Mouse (Mus musculus) neural tube, embryonic 11.5 days (tissue): ENCODE data around the gene Sugp2. TPM values are rescaled to one million over a fixed set of nuclear protein-coding genes. Genes with fewer than 3 reads are reported as not detected.

Source experiments
- ATAC-seq: fragments of 200-750 bp; cut with Nextera tagmentation; 2 replicates; pipeline ENCODE4 v1.8.0; 2017; ENCODE audit warnings: moderate number of reproducible peaks, mild to moderate bottlenecking, moderate TSS enrichment, moderate library complexity; ENCODE audit not compliant: insufficient read depth, low FRiP score, low TSS enrichment
- DNase-seq: peaks from one replicate; pipeline ENCODE4 v3.0.0-alpha.2; 2015; ENCODE audit warnings: low spot score
- H3K27ac ChIP-seq: fragments of 300-500 bp; sonication (generic); 2 replicates; pipeline ENCODE4 v1.5.1; 2014; ENCODE audit warnings: low read depth, mild to moderate bottlenecking, low read length
- H3K27me3 ChIP-seq: fragments of 300-500 bp; sonication (generic); 2 replicates; pipeline ENCODE4 v1.6.1; 2014; ENCODE audit warnings: mild to moderate bottlenecking, low read length, mixed read lengths; ENCODE audit not compliant: control insufficient read depth, insufficient read depth
- H3K36me3 ChIP-seq: fragments of 300-500 bp; sonication (generic); 2 replicates; pipeline ENCODE4 v1.6.1; 2014; ENCODE audit warnings: mild to moderate bottlenecking, low read length, moderate library complexity, mixed read lengths; ENCODE audit not compliant: control insufficient read depth, insufficient read depth
- H3K4me1 ChIP-seq: fragments of 300-500 bp; sonication (generic); 2 replicates; pipeline ENCODE4 v1.6.1; 2014; ENCODE audit warnings: low read length, mixed read lengths; ENCODE audit not compliant: control insufficient read depth, insufficient read depth
- H3K4me2 ChIP-seq: fragments of 300-500 bp; sonication (generic); 2 replicates; pipeline ENCODE4 v1.6.1; 2014; ENCODE audit warnings: low read depth, mild to moderate bottlenecking, moderate library complexity
- H3K4me3 ChIP-seq: fragments of 300-500 bp; sonication (generic); 2 replicates; pipeline ENCODE4 v1.5.1; 2014; ENCODE audit warnings: low read depth, low read length
- H3K9ac ChIP-seq: fragments of 300-500 bp; sonication (generic); 2 replicates; pipeline ENCODE4 v1.6.1; 2014; ENCODE audit warnings: mild to moderate bottlenecking, low read length
- H3K9me3 ChIP-seq: fragments of 300-500 bp; sonication (generic); 2 replicates; pipeline ENCODE4 v1.6.1; 2016; ENCODE audit warnings: low read length; ENCODE audit not compliant: control insufficient read depth
- WGBS: fragments of 180-500 bp; shearing (Covaris S2); extraction: QIAGEN DNeasy Blood & Tissue Kit; methylation state at CpG from one replicate; pipeline ENCODE4 v1.1.7; 2014; 5-methylcytosine and 5-hydroxymethylcytosine counted together
- polyA plus RNA-seq: library from polyadenylated mRNA; unstranded; fragments of >200 nt; fragmentation: Nextera tagmentation; extraction: Ambion mirVana; gene quantifications from 2 replicates; pipeline ENCODE4 v1.2.1, GENCODE M21; 2014

Sugp2 gene
- polyA plus RNA-seq, 1 experiment from 2014 or later = 50.6 TPM

GRCm38 (mm10) chr8:70216566-70216965 lies 17.5 kb upstream of the Sugp2 start:
- WGBS = no CpG with 5 or more reads among the region's 1 CpGs
- DNase-seq = no peak

GRCm38 (mm10) chr8:70217441-70217840 lies 16.6 kb upstream of the Sugp2 start:
- no peaks in the 10 kb centered on the region for H3K9me3 ChIP-seq
- H3K36me3 ChIP-seq = no peaks in the 10 kb centered on the region
- H3K27me3 ChIP-seq = no peaks in the 10 kb centered on the region
- no peak for ATAC-seq
- no peak overlapping the region for H3K4me3 ChIP-seq
- no peak overlapping the region for H3K27ac ChIP-seq
- DNase-seq = no peak
- no peak overlapping the region for H3K4me2 ChIP-seq
- no peak overlapping the region for H3K9ac ChIP-seq
- no peaks in the 10 kb centered on the region for H3K4me1 ChIP-seq

More at GRCm38 (mm10) chr8:70216566-70216965, 17.5 kb upstream of the Sugp2 start:
- Histone ChIP-seq H3K9ac (no peak overlapping the region), H3K27me3 (no peaks in the 10 kb centered on the region), H3K36me3 (no peaks in the 10 kb centered on the region), H3K4me1 (peaks cover 1% of the 10 kb centered on the region; the same call in 1 of the 2 replicates), H3K4me3 (no peak overlapping the region), H3K9me3 (no peaks in the 10 kb centered on the region), H3K4me2 (no peak overlapping the region), H3K27ac (no peak overlapping the region)
- ATAC-seq = no peak

- H3K4me2 ChIP-seq = no peak overlapping the region
- H3K4me3 ChIP-seq = no peak overlapping the region
- H3K27ac ChIP-seq = no peak overlapping the region
- no peak for ATAC-seq
- no peaks in the 10 kb centered on the region for H3K4me1 ChIP-seq
- H3K9ac ChIP-seq = no peak overlapping the region
- H3K36me3 ChIP-seq = no peaks in the 10 kb centered on the region
- H3K27me3 ChIP-seq = no peaks in the 10 kb centered on the region
- 62% methylated on average over 5 of the region's 5 CpGs for WGBS
- DNase-seq = no peak
- H3K9me3 ChIP-seq = no peaks in the 10 kb centered on the region
Observed at GRCm38 (mm10) chr8:70219107-70219684, 14.8 kb upstream of the Sugp2 start.

GRCm38 (mm10) chr8:70220236-70220840 lies 13.7 kb upstream of the Sugp2 start:
- no peak overlapping the region for H3K4me2 ChIP-seq
- H3K4me3 ChIP-seq = no peak overlapping the region
- 73% methylated on average over 8 of the region's 8 CpGs for WGBS
- H3K36me3 ChIP-seq = 0 out of 2 replicates have a peak, but pooled peaks cover 3% of the 10 kb centered on the region
- DNase-seq = no peak
- H3K9me3 ChIP-seq = no peaks in the 10 kb centered on the region
- no peak overlapping the region for H3K9ac ChIP-seq
- no peaks in the 10 kb centered on the region for H3K4me1 ChIP-seq
- no peak overlapping the region for H3K27ac ChIP-seq
- no peak for ATAC-seq
- no peaks in the 10 kb centered on the region for H3K27me3 ChIP-seq

GRCm38 (mm10) chr8:70220911-70221310 lies 13.1 kb upstream of the Sugp2 start:
- Histone ChIP-seq H3K27me3 (no peaks in the 10 kb centered on the region), H3K4me2 (no peak overlapping the region), H3K36me3 (0 out of 2 replicates have a peak, but pooled peaks cover 3% of the 10 kb centered on the region), H3K9ac (no peak overlapping the region), H3K9me3 (no peaks in the 10 kb centered on the region), H3K4me1 (no peaks in the 10 kb centered on the region), H3K4me3 (no peak overlapping the region), H3K27ac (no peak overlapping the region)
- no peak for ATAC-seq
- DNase-seq = no peak
- WGBS = 95% methylated on average over 3 of the region's 3 CpGs

- no peaks in the 10 kb centered on the region for H3K9me3 ChIP-seq
- no peak overlapping the region for H3K4me3 ChIP-seq
- H3K9ac ChIP-seq = no peak overlapping the region
- no peak for ATAC-seq
- no peaks in the 10 kb centered on the region for H3K27me3 ChIP-seq
- no peak overlapping the region for H3K27ac ChIP-seq
- DNase-seq = no peak
- H3K4me1 ChIP-seq = no peaks in the 10 kb centered on the region
- H3K36me3 ChIP-seq = 0 out of 2 replicates have a peak, but pooled peaks cover 3% of the 10 kb centered on the region
- WGBS = 93% methylated on average over 12 of the region's 12 CpGs
- no peak overlapping the region for H3K4me2 ChIP-seq
Observed at GRCm38 (mm10) chr8:70222041-70222440, 12.0 kb upstream of the Sugp2 start.

- no peaks in the 10 kb centered on the region for H3K9me3 ChIP-seq
- no peaks in the 10 kb centered on the region for H3K27me3 ChIP-seq
- H3K4me3 ChIP-seq = no peak overlapping the region
- 0 out of 2 replicates have a peak, but pooled peaks cover 3% of the 10 kb centered on the region for H3K36me3 ChIP-seq
- no peak overlapping the region for H3K9ac ChIP-seq
- ATAC-seq (no peak), DNase-seq (no peak)
- no peaks in the 10 kb centered on the region; the same call in 1 of the 2 replicates for H3K4me1 ChIP-seq
- H3K4me2 ChIP-seq = no peak overlapping the region
- H3K27ac ChIP-seq = no peak overlapping the region
- WGBS = 45% methylated on average over 6 of the region's 6 CpGs
Observed at GRCm38 (mm10) chr8:70223341-70223740, 10.7 kb upstream of the Sugp2 start.

GRCm38 (mm10) chr8:70227997-70228396 lies 6.0 kb upstream of the Sugp2 start:
- no peak overlapping the region for H3K4me3 ChIP-seq
- no peaks in the 10 kb centered on the region; the same call in 1 of the 2 replicates for H3K4me1 ChIP-seq
- H3K9me3 ChIP-seq = no peaks in the 10 kb centered on the region
- ATAC-seq = no peak; the same call in 1 of the 2 replicates
- no peak overlapping the region for H3K9ac ChIP-seq
- no peak overlapping the region for H3K4me2 ChIP-seq
- WGBS = 36% methylated on average over 4 of the region's 4 CpGs
- H3K36me3 ChIP-seq = peaks cover 4% of the 10 kb centered on the region; the same call in 1 of the 2 replicates
- no peaks in the 10 kb centered on the region for H3K27me3 ChIP-seq
- peak; percentile 35 for DNase-seq
- H3K27ac ChIP-seq = no peak overlapping the region

GRCm38 (mm10) chr8:70230837-70231236 lies 3.2 kb upstream of the Sugp2 start:
- Histone ChIP-seq H3K4me3 (no peak overlapping the region), H3K9ac (no peak overlapping the region), H3K4me1 (peaks cover 7% of the 10 kb centered on the region; the same call in 1 of the 2 replicates), H3K4me2 (no peak overlapping the region), H3K9me3 (no peaks in the 10 kb centered on the region), H3K27ac (no peak overlapping the region), H3K27me3 (no peaks in the 10 kb centered on the region), H3K36me3 (peaks cover 2% of the 10 kb centered on the region; the same call in 1 of the 2 replicates)
- no peak for DNase-seq
- ATAC-seq = no peak
- WGBS = 94% methylated on average over 9 of the region's 9 CpGs
